Mouse (Mus musculus) ES-E14 (cell line): ENCODE measurements around the gene Dennd1a. TPM values are rescaled to one million over a fixed set of nuclear protein-coding genes. Genes with fewer than 3 reads are reported as not detected.

ENCODE experiments used
- DNase-seq: peaks from one replicate; pipeline ENCODE4 v3.0.0-alpha.2; 2013; ENCODE audit warnings: low read depth, low spot score
- H3K27ac ChIP-seq: 2 replicates; pipeline ENCODE4 v1.5.1; 2012; ENCODE audit warnings: low read depth, mild to moderate bottlenecking, low read length, moderate library complexity, mixed read lengths; ENCODE audit not compliant: poor library complexity, insufficient read depth, severe bottlenecking
- H3K36me3 ChIP-seq: 2 replicates; pipeline ENCODE4 v1.6.1; 2012; ENCODE audit warnings: mild to moderate bottlenecking, low read length, moderate library complexity, mixed read lengths; ENCODE audit not compliant: control insufficient read depth, poor library complexity, insufficient read depth, severe bottlenecking
- H3K4me1 ChIP-seq, 2 experiments: fragments of 150-350 bp in 1 of 2; sonication (generic) in 1 of 2; 2 replicates each; pipeline ENCODE4 v1.6.1; 2012; ENCODE audit warnings: low read length in 2 of 2, mild to moderate bottlenecking in 1 of 2, mixed read lengths in 1 of 2; ENCODE audit not compliant: control insufficient read depth in 2 of 2, insufficient read depth in 2 of 2, poor library complexity in 1 of 2
- H3K4me3 ChIP-seq, 2 experiments: fragments of 150-350 bp in 1 of 2; sonication (generic) in 1 of 2; 2 replicates each; pipeline ENCODE4 v1.5.1; 2012; ENCODE audit warnings: low read length in 2 of 2, low read depth in 1 of 2, mild to moderate bottlenecking in 1 of 2, mixed read lengths in 1 of 2; ENCODE audit not compliant: insufficient read depth in 1 of 2, poor library complexity in 1 of 2, severe bottlenecking in 1 of 2
- H3K9ac ChIP-seq: 2 replicates; pipeline ENCODE4 v1.6.1; 2012; ENCODE audit warnings: low read depth, mild to moderate bottlenecking, low read length, mixed read lengths; ENCODE audit not compliant: poor library complexity, insufficient read depth, severe bottlenecking
- H3K9me3 ChIP-seq: fragments of 150-350 bp; sonication (generic); 2 replicates; pipeline ENCODE4 v1.6.1; 2012; ENCODE audit warnings: low read depth, mild to moderate bottlenecking, low read length; ENCODE audit not compliant: control insufficient read depth, insufficient read depth
- CHD2 ChIP-seq: IDR thresholded peaks from 2 replicates; pipeline ENCODE4 v1.6.1; 2014; ENCODE audit warnings: mild to moderate bottlenecking, low read depth, low read length, inconsistent platforms
- HCFC1 ChIP-seq: IDR thresholded peaks from 2 replicates; pipeline ENCODE4 v1.6.1; 2012; ENCODE audit warnings: low read length, inconsistent platforms, borderline replicate concordance; ENCODE audit not compliant: insufficient read depth
- MAFK ChIP-seq: IDR thresholded peaks from 2 replicates; pipeline ENCODE4 v1.6.1; 2014; ENCODE audit warnings: mild to moderate bottlenecking, low read depth, low read length, inconsistent platforms; ENCODE audit not compliant: insufficient read depth
- ZC3H11A ChIP-seq: IDR thresholded peaks from 2 replicates; pipeline ENCODE4 v1.6.1; 2012; ENCODE audit warnings: low read depth, mild to moderate bottlenecking, inconsistent platforms, low read length, borderline replicate concordance
- ZNF384 ChIP-seq: IDR thresholded peaks from 2 replicates; pipeline ENCODE4 v1.6.1; 2012; ENCODE audit warnings: low read depth, low read length, inconsistent platforms
- in situ Hi-C, 2 experiments: fragments of 600-800 bp; cut with MboI; formaldehyde crosslinking; loops; one replicate each; pipeline ENCODE4 v1.15.1; 2025; ENCODE audit warnings: low sequenced_read_pairs in 2 of 2, inconsistent platforms in 1 of 2; ENCODE audit not compliant: unreplicated experiment in 2 of 2
- total RNA-seq: library from RNA; depleted of rRNA; stranded (reverse); fragments of 300-350 nt; gene quantifications from 2 replicates; pipeline ENCODE4 v1.2.3, GENCODE M21; 2012

Dennd1a gene
- total RNA-seq, 1 experiment, result 6.5 TPM

DNA sequence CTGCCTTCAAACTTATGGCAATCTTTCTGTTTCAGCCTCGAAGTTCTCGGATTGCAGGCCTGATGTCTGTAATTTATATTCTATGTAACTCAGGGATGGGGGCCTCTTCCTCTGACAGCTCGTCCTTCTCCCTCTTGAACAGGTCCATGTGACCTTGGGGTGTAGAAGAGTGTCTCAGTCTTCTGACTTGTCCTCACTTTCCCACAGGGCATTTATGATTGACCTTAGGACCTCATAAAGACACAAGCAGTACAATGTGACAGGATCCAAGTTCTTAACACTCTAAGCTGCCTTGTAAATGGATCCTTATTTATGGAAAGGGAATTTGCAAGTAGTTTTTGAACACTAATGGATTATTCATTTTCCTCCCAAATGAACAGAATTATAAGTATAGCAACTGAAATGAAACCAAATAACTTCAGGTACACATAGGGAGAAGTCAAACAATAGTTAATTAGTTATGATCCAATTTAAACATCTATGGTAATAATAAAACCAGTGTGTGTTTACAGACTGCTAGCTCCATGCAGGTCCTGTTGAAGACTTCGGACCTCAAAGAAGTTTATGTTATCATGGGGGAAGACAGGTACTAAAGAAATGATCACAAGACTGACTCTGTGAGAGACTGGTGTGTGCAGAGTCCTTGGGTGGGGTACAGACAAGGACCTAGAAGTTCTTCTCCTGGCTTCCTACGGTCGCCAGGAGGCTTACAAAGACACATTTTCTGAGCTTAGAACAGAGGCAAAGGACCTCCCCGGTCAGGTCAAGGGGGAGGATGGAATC is 448.8 kb downstream of the Dennd1a start:
- Histone ChIP-seq H3K4me3 (no peak overlapping the region), H3K27ac (no peak overlapping the region), H3K9me3 (no peaks in the 10 kb centered on the region), H3K9ac (no peak overlapping the region), H3K4me1 (no peaks in the 10 kb centered on the region), H3K36me3 (no peaks in the 10 kb centered on the region)
- DNase-seq, result no peak
- in situ Hi-C loops, result no loop called here
- TF ChIP-seq MAFK (no peak), ZC3H11A (no peak), CHD2 (no peak), HCFC1 (no peak), ZNF384 (no peak)

DNA sequence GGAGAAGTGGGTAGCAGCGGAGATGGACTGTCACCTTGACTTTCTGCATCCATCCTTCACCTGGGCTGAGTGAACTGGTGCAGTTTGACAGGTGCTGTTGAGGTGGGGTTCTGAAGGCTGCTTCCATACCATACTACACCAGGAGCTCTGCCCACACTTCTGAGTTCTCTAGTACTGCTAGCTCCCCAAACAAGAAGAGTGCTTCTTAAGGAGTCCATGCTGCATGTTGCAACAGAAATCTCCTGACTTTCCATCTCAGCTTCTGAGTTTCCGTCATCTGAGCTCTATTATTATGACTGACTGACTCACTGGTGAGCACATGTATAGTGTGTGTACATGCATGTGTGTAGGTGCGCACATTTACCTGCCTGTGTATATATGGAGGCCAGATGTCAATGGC is 449.6 kb downstream of the Dennd1a start:
- Histone ChIP-seq H3K9me3 (no peaks in the 10 kb centered on the region), H3K4me1 (no peaks in the 10 kb centered on the region), H3K4me3 (no peak overlapping the region), H3K27ac (no peak overlapping the region), H3K9ac (no peak overlapping the region), H3K36me3 (no peaks in the 10 kb centered on the region)
- TF ChIP-seq ZC3H11A, result no peak
- no peak for TF ChIP-seq MAFK
- no peak for TF ChIP-seq HCFC1
- no peak for TF ChIP-seq CHD2
- TF ChIP-seq ZNF384, result no peak
- in situ Hi-C loops, result no loop called here
- no peak for DNase-seq

DNA sequence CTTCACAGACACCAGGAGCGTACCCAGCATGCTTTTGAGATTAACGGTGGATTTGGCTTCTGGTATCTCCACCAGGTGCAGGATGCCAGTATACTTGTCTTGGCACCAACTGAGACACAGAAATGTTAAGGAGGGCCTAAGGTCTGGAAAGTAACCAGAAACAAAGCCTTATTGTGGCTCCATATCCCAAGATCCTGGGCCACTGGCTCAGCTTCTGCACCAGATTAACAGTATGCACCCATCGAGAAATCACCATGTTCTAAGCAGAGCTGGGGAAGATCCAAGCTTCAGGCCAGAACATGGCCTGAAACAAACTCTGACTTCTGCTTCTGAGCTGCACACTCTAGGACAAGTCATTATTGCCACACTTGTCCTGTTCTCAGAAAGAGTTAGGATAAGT is 450.3 kb downstream of the Dennd1a start:
- H3K4me1 ChIP-seq, result no peaks in the 10 kb centered on the region
- TF ChIP-seq ZNF384, result no peak
- no peak for TF ChIP-seq MAFK
- TF ChIP-seq CHD2, result no peak
- TF ChIP-seq HCFC1, result no peak
- no peak for TF ChIP-seq ZC3H11A
- H3K9ac ChIP-seq, result no peak overlapping the region
- no peak overlapping the region for H3K4me3 ChIP-seq
- no peaks in the 10 kb centered on the region for H3K36me3 ChIP-seq
- DNase-seq, result no peak
- H3K9me3 ChIP-seq, result no peaks in the 10 kb centered on the region
- no peak overlapping the region for H3K27ac ChIP-seq
- in situ Hi-C loops, result no loop called here

DNA sequence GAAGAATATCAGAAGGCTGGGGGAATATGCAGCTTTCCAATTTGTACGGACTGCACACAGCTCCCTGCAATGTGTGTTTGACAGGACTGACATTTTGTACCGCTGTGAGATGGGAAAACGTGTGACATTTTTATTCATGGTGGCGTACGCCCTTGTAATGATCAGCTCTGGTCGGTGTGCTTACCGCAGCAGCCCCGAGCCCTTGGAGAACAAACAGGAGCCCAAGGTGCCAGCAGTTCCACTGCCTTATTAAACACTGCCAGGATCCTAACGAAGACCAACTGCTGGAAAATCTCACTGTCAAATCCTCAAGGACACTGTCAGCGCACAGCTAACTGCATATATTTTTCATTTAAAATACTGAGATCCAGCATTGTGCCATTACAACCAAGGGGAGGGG is 454.9 kb downstream of the Dennd1a start:
- H3K4me1 ChIP-seq, result no peaks in the 10 kb centered on the region
- DNase-seq, result no peak
- no peak overlapping the region for H3K9ac ChIP-seq
- in situ Hi-C loops, result no loop called here
- H3K4me3 ChIP-seq, result no peak overlapping the region
- no peaks in the 10 kb centered on the region for H3K9me3 ChIP-seq
- TF ChIP-seq ZNF384, result no peak
- no peak for TF ChIP-seq ZC3H11A
- no peak for TF ChIP-seq HCFC1
- no peak for TF ChIP-seq CHD2
- TF ChIP-seq MAFK, result no peak
- H3K27ac ChIP-seq, result no peak overlapping the region
- no peaks in the 10 kb centered on the region for H3K36me3 ChIP-seq

DNA sequence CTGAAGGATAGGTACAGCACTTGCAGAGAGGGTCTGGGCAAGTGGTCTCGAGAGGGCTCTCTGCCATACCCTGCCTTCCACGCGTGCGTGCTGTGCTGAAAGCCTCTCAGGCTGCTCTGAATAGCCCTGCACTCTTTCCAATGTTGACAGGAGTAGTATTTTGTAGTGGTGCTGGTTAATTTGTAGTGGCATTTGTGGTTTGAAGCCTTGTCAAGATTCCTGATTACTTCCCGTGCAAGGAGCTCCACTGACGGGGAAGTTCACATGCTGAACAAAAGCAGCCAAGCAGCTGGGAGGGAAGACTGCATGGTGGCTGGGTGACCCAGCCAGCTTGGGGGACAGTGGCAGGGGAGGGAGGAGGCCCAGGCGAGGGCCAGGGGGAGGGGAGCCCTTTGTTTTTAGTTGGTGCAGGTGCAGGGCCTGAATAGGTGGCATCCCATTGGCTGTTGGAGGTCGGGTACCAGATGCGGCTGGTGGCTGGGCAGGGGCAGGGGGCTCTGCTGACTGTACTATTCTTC is 457.4 kb downstream of the Dennd1a start:
- Histone ChIP-seq H3K4me3 (no peak overlapping the region), H3K36me3 (no peaks in the 10 kb centered on the region), H3K9me3 (no peaks in the 10 kb centered on the region), H3K4me1 (no peaks in the 10 kb centered on the region), H3K9ac (no peak overlapping the region), H3K27ac (no peak overlapping the region)
- no peak for DNase-seq
- TF ChIP-seq HCFC1 (no peak), ZNF384 (no peak), CHD2 (no peak), ZC3H11A (no peak), MAFK (no peak)
- in situ Hi-C loops, result no loop called here
